Mouse (Mus musculus) spleen, adult 2 months (tissue): ENCODE results near the gene Tle4. TPM values are rescaled to one million over a fixed set of nuclear protein-coding genes. Genes with fewer than 3 reads are reported as not detected.

ENCODE experiments used
- DNase-seq, 2 experiments: peaks; one replicate each; pipeline versions ENCODE4 v3.0.0 to v3.0.0-alpha.2; 2012 to 2021; ENCODE audit warnings: low spot score in 2 of 2, low read depth in 1 of 2
- H3K27ac ChIP-seq: fragments of 200-500 bp; 2 replicates; pipeline ENCODE4 v1.5.1; 2012; ENCODE audit warnings: low read length, inconsistent platforms; ENCODE audit not compliant: insufficient read depth
- H3K27me3 ChIP-seq: fragments of 200-500 bp; 2 replicates; pipeline ENCODE4 v1.6.1; 2012; ENCODE audit warnings: mild to moderate bottlenecking, moderate library complexity, low read length, inconsistent platforms; ENCODE audit not compliant: control insufficient read depth, insufficient read depth
- H3K36me3 ChIP-seq: fragments of 200-500 bp; 2 replicates; pipeline ENCODE4 v1.6.1; 2012; ENCODE audit warnings: mild to moderate bottlenecking, low read length, inconsistent platforms; ENCODE audit not compliant: control insufficient read depth, insufficient read depth
- H3K4me1 ChIP-seq: fragments of 200-500 bp; 2 replicates; pipeline ENCODE4 v1.6.1; 2011; ENCODE audit warnings: inconsistent platforms; ENCODE audit not compliant: control insufficient read depth, insufficient read depth, insufficient read length
- H3K4me3 ChIP-seq: fragments of 200-500 bp; 2 replicates; pipeline ENCODE4 v1.5.1; 2011; ENCODE audit warnings: mild to moderate bottlenecking, inconsistent platforms; ENCODE audit not compliant: insufficient read depth, insufficient read length; ENCODE audit errors: extremely low read depth
- CTCF ChIP-seq: fragments of 200-500 bp; IDR thresholded peaks from 2 replicates; pipeline ENCODE4 v1.5.1; 2011; ENCODE audit warnings: mild to moderate bottlenecking, inconsistent platforms; ENCODE audit not compliant: insufficient read depth, insufficient read length, insufficient replicate concordance; ENCODE audit errors: extremely low read depth
- POLR2A ChIP-seq: fragments of 200-500 bp; IDR thresholded peaks from 2 replicates; pipeline ENCODE4 v1.6.1; 2011; ENCODE audit warnings: low read depth, low read length, inconsistent platforms
- WGBS: fragments of 180-500 bp; shearing (Covaris S2); methylation state at CpG from one replicate; pipeline ENCODE4 v1.1.7; 2018; 5-methylcytosine and 5-hydroxymethylcytosine counted together
- polyA plus RNA-seq: library from polyadenylated mRNA; depleted of rRNA; stranded (reverse); fragments of >200 nt; gene quantifications from 2 replicates; pipeline ENCODE4 v1.2.3, GENCODE M21; 2012

Gene Tle4
- polyA plus RNA-seq, 1 experiment = 15.9 TPM

GRCm38 (mm10) chr19:14463281-14464079 is 134.4 kb downstream of the Tle4 start:
- Histone ChIP-seq H3K4me1 (peaks cover 3% of the 10 kb centered on the region), H3K36me3 (peaks cover 31% of the 10 kb centered on the region), H3K4me3 (no peak overlapping the region), H3K27me3 (no peaks in the 10 kb centered on the region), H3K27ac (no peak overlapping the region)
- 86% methylated on average over 5 of the region's 5 CpGs for WGBS
- DNase-seq = no peak
- TF ChIP-seq CTCF (no peak), POLR2A (no peak)

GRCm38 (mm10) chr19:14453486-14453885 is 144.4 kb downstream of the Tle4 start:
- H3K4me3 ChIP-seq = no peak overlapping the region
- no peak overlapping the region for H3K27ac ChIP-seq
- TF ChIP-seq CTCF (no peak), POLR2A (no peak)
- no peak for DNase-seq
- H3K36me3 ChIP-seq = peaks cover 27% of the 10 kb centered on the region
- H3K4me1 ChIP-seq = no peaks in the 10 kb centered on the region
- no peaks in the 10 kb centered on the region for H3K27me3 ChIP-seq
- WGBS = 94% methylated on average over 10 of the region's 10 CpGs

GRCm38 (mm10) chr19:14451329-14451728 is 146.5 kb downstream of the Tle4 start:
- WGBS = 97% methylated on average over 6 of the region's 6 CpGs
- TF ChIP-seq CTCF (no peak), POLR2A (no peak)
- DNase-seq = no peak
- Histone ChIP-seq H3K4me3 (no peak overlapping the region), H3K27ac (no peak overlapping the region), H3K27me3 (no peaks in the 10 kb centered on the region), H3K36me3 (peaks cover 24% of the 10 kb centered on the region), H3K4me1 (no peaks in the 10 kb centered on the region)

- 69% methylated on average over 3 of the region's 3 CpGs for WGBS
- no peaks in the 10 kb centered on the region for H3K4me1 ChIP-seq
- peak in 1 of 2 experiments; percentile 45 for DNase-seq
Measured at GRCm38 (mm10) chr19:14449738-14450137, 148.1 kb downstream of the Tle4 start.

GRCm38 (mm10) chr19:14448586-14448985 is 149.3 kb downstream of the Tle4 start:
- TF ChIP-seq POLR2A (no peak), CTCF (no peak)
- Histone ChIP-seq H3K4me1 (no peaks in the 10 kb centered on the region), H3K27ac (no peak overlapping the region), H3K36me3 (peaks cover 15% of the 10 kb centered on the region), H3K4me3 (no peak overlapping the region), H3K27me3 (no peaks in the 10 kb centered on the region)
- WGBS = 93% methylated on average over 2 of the region's 2 CpGs
- DNase-seq = no peak

More at GRCm38 (mm10) chr19:14449738-14450137, 148.1 kb downstream of the Tle4 start:
- no peak for TF ChIP-seq POLR2A
- peak; percentile 27; the same call in 1 of the 2 replicates for TF ChIP-seq CTCF
- Histone ChIP-seq H3K27me3 (no peaks in the 10 kb centered on the region), H3K27ac (no peak overlapping the region), H3K4me3 (no peak overlapping the region), H3K36me3 (peaks cover 20% of the 10 kb centered on the region)

- WGBS = 97% methylated on average over 1 of the region's 1 CpGs
- no peak for TF ChIP-seq CTCF
- no peak for TF ChIP-seq POLR2A
- no peaks in the 10 kb centered on the region for H3K27me3 ChIP-seq
- H3K4me1 ChIP-seq = no peaks in the 10 kb centered on the region
- DNase-seq = no peak
- H3K27ac ChIP-seq = no peak overlapping the region
- H3K36me3 ChIP-seq = peaks cover 7% of the 10 kb centered on the region
- no peak overlapping the region for H3K4me3 ChIP-seq
Measured at GRCm38 (mm10) chr19:14447474-14447873, 150.4 kb downstream of the Tle4 start.

GRCm38 (mm10) chr19:14441861-14442260 is 156.0 kb downstream of the Tle4 start:
- H3K27me3 ChIP-seq = no peaks in the 10 kb centered on the region
- no peaks in the 10 kb centered on the region; the same call in 1 of the 2 replicates for H3K36me3 ChIP-seq
- no peak for DNase-seq
- H3K4me3 ChIP-seq = no peak overlapping the region
- 92% methylated on average over 5 of the region's 5 CpGs for WGBS
- TF ChIP-seq CTCF (no peak), POLR2A (no peak)
- no peak overlapping the region for H3K27ac ChIP-seq
- H3K4me1 ChIP-seq = no peaks in the 10 kb centered on the region
